Mouse (Mus musculus): ENCODE measurements around the gene Ctnnbl1. TPM values are rescaled to one million over a fixed set of nuclear protein-coding genes. Genes with fewer than 3 reads are reported as not detected.

Gene Ctnnbl1
- polyA plus RNA-seq, 1 experiment from 2014 or later = 46.3 TPM

GRCm38 (mm10) chr2:157696297-157696731, 40.9 kb upstream of the Ctnnbl1 start:
- Histone ChIP-seq H3K36me3 (ENCODE audit: insufficient read depth, low read length) (no peaks in the 10 kb centered on the region), H3K9ac (ENCODE audit: low read depth, low read length) (no peak overlapping the region), H3K4me3 (replicated peaks; ENCODE audit: low read depth, low read length) (no peak overlapping the region), H3K27ac (peak overlapping the region; percentile 54; the same call in 1 of the 2 replicates), H3K27me3 (ENCODE audit: insufficient read depth, low read length) (no peaks in the 10 kb centered on the region), H3K9me3 (replicated peaks; ENCODE audit: low read length) (no peaks in the 10 kb centered on the region), H3K4me1 (replicated peaks; ENCODE audit: insufficient read depth, low read length) (peaks cover 26% of the 10 kb centered on the region), H3K4me2 (ENCODE audit: low read length) (no peak overlapping the region)
- DNase-seq (ENCODE audit: low spot score) = peak; percentile 71
- no peak for TF ChIP-seq CTCF (IDR thresholded peaks at IDR 0.05; ENCODE audit: low read depth)
- ATAC-seq (replicated peaks; ENCODE audit: low FRiP score, low read depth) = peak; percentile 83
- WGBS = 22% methylated on average over 7 of the region's 7 CpGs

GRCm38 (mm10) chr2:157703155-157703554, 34.0 kb upstream of the Ctnnbl1 start:
- H3K9ac ChIP-seq (ENCODE audit: low read depth, low read length) = no peak overlapping the region
- TF ChIP-seq CTCF (IDR thresholded peaks at IDR 0.05; ENCODE audit: low read depth) = no peak
- no peak overlapping the region for H3K4me2 ChIP-seq (ENCODE audit: low read length)
- H3K27ac ChIP-seq = no peak overlapping the region
- no peaks in the 10 kb centered on the region for H3K27me3 ChIP-seq (ENCODE audit: insufficient read depth, low read length)
- DNase-seq (ENCODE audit: low spot score) = no peak
- 31% methylated on average over 8 of the region's 8 CpGs for WGBS
- no peaks in the 10 kb centered on the region for H3K9me3 ChIP-seq (replicated peaks; ENCODE audit: low read length)
- peaks cover 3% of the 10 kb centered on the region for H3K4me1 ChIP-seq (replicated peaks; ENCODE audit: insufficient read depth, low read length)
- ATAC-seq (replicated peaks; ENCODE audit: low FRiP score, low read depth) = no peak
- H3K36me3 ChIP-seq (ENCODE audit: insufficient read depth, low read length) = no peaks in the 10 kb centered on the region
- H3K4me3 ChIP-seq (replicated peaks; ENCODE audit: low read depth, low read length) = no peak overlapping the region

GRCm38 (mm10) chr2:157704991-157705776, 32.0 kb upstream of the Ctnnbl1 start:
- TF ChIP-seq CTCF (IDR thresholded peaks at IDR 0.05; ENCODE audit: low read depth) = 0 out of 2 replicates have a peak, but pooled peaks have one; percentile 14
- no peaks in the 10 kb centered on the region for H3K36me3 ChIP-seq (ENCODE audit: insufficient read depth, low read length)
- DNase-seq (ENCODE audit: low spot score) = no peak
- no peak overlapping the region for H3K9ac ChIP-seq (ENCODE audit: low read depth, low read length)
- H3K9me3 ChIP-seq (replicated peaks; ENCODE audit: low read length) = no peaks in the 10 kb centered on the region
- WGBS = 46% methylated on average over 28 of the region's 28 CpGs
- H3K27me3 ChIP-seq (ENCODE audit: insufficient read depth, low read length) = no peaks in the 10 kb centered on the region
- peaks cover 3% of the 10 kb centered on the region for H3K4me1 ChIP-seq (replicated peaks; ENCODE audit: insufficient read depth, low read length)
- no peak for ATAC-seq (replicated peaks; ENCODE audit: low FRiP score, low read depth)
- H3K4me3 ChIP-seq (replicated peaks; ENCODE audit: low read depth, low read length) = no peak overlapping the region
- no peak overlapping the region for H3K27ac ChIP-seq
- H3K4me2 ChIP-seq (ENCODE audit: low read length) = no peak overlapping the region

GRCm38 (mm10) chr2:157705777-157706158, 31.4 kb upstream of the Ctnnbl1 start:
- H3K27ac ChIP-seq = no peak overlapping the region

GRCm38 (mm10) chr2:157707191-157707923, 29.8 kb upstream of the Ctnnbl1 start:
- 54% methylated on average over 11 of the region's 11 CpGs for WGBS
- H3K27me3 ChIP-seq (ENCODE audit: insufficient read depth, low read length) = no peaks in the 10 kb centered on the region
- H3K4me2 ChIP-seq (ENCODE audit: low read length) = no peak overlapping the region
- H3K36me3 ChIP-seq (ENCODE audit: insufficient read depth, low read length) = no peaks in the 10 kb centered on the region
- H3K4me3 ChIP-seq (replicated peaks; ENCODE audit: low read depth, low read length) = no peak overlapping the region
- DNase-seq (ENCODE audit: low spot score) = no peak
- peak overlapping the region; percentile 19; the same call in 1 of the 2 replicates for H3K27ac ChIP-seq
- no peak for TF ChIP-seq CTCF (IDR thresholded peaks at IDR 0.05; ENCODE audit: low read depth)
- peaks cover 3% of the 10 kb centered on the region for H3K4me1 ChIP-seq (replicated peaks; ENCODE audit: insufficient read depth, low read length)
- no peaks in the 10 kb centered on the region for H3K9me3 ChIP-seq (replicated peaks; ENCODE audit: low read length)
- H3K9ac ChIP-seq (ENCODE audit: low read depth, low read length) = no peak overlapping the region
- 0 out of 2 replicates have a peak, but pooled peaks have one; percentile 27 for ATAC-seq (replicated peaks; ENCODE audit: low FRiP score, low read depth)

More at GRCm38 (mm10) chr2:157705777-157706158, 31.4 kb upstream of the Ctnnbl1 start:
- WGBS = 75% methylated on average over 8 of the region's 8 CpGs
- no peak for TF ChIP-seq CTCF (IDR thresholded peaks at IDR 0.05; ENCODE audit: low read depth)
- H3K36me3 ChIP-seq (ENCODE audit: insufficient read depth, low read length) = no peaks in the 10 kb centered on the region
- H3K4me1 ChIP-seq (replicated peaks; ENCODE audit: insufficient read depth, low read length) = peaks cover 3% of the 10 kb centered on the region
- no peak overlapping the region for H3K4me3 ChIP-seq (replicated peaks; ENCODE audit: low read depth, low read length)
- DNase-seq (ENCODE audit: low spot score) = no peak
- no peaks in the 10 kb centered on the region for H3K27me3 ChIP-seq (ENCODE audit: insufficient read depth, low read length)
- no peak for ATAC-seq (replicated peaks; ENCODE audit: low FRiP score, low read depth)
- H3K9ac ChIP-seq (ENCODE audit: low read depth, low read length) = no peak overlapping the region
- H3K4me2 ChIP-seq (ENCODE audit: low read length) = no peak overlapping the region
- no peaks in the 10 kb centered on the region for H3K9me3 ChIP-seq (replicated peaks; ENCODE audit: low read length)

GRCm38 (mm10) chr2:157712677-157713076, 24.5 kb upstream of the Ctnnbl1 start:
- Histone ChIP-seq H3K9me3 (replicated peaks; ENCODE audit: low read length) (no peaks in the 10 kb centered on the region), H3K4me1 (replicated peaks; ENCODE audit: insufficient read depth, low read length) (peaks cover 7% of the 10 kb centered on the region), H3K4me2 (ENCODE audit: low read length) (no peak overlapping the region), H3K36me3 (ENCODE audit: insufficient read depth, low read length) (no peaks in the 10 kb centered on the region), H3K4me3 (replicated peaks; ENCODE audit: low read depth, low read length) (no peak overlapping the region), H3K9ac (ENCODE audit: low read depth, low read length) (no peak overlapping the region), H3K27ac (no peak overlapping the region), H3K27me3 (ENCODE audit: insufficient read depth, low read length) (no peaks in the 10 kb centered on the region)
- DNase-seq (ENCODE audit: low spot score) (no peak), ATAC-seq (replicated peaks; ENCODE audit: low FRiP score, low read depth) (no peak)
- WGBS = 49% methylated on average over 6 of the region's 6 CpGs
- no peak for TF ChIP-seq CTCF (IDR thresholded peaks at IDR 0.05; ENCODE audit: low read depth)

Data from kidney, postnatal 0 days (tissue).